Mouse (Mus musculus) liver, embryonic 15.5 days (tissue): ENCODE data around the gene Akap7. TPM values are rescaled to one million over a fixed set of nuclear protein-coding genes. Genes with fewer than 3 reads are reported as not detected.

ENCODE experiments used
- ATAC-seq: fragments of 200-750 bp; cut with Nextera tagmentation; 2 replicates; pipeline ENCODE4 v1.8.0; 2017; ENCODE audit warnings: moderate number of reproducible peaks, mild to moderate bottlenecking, moderate library complexity; ENCODE audit not compliant: insufficient read depth
- H3K27ac ChIP-seq: fragments of 300-500 bp; sonication (generic); replicated peaks from 2 replicates; pipeline ENCODE4 v1.5.1; 2015; ENCODE audit warnings: mild to moderate bottlenecking, inconsistent platforms
- H3K27me3 ChIP-seq: fragments of 300-500 bp; sonication (generic); 2 replicates; pipeline ENCODE4 v1.6.1; 2015; ENCODE audit warnings: mild to moderate bottlenecking, inconsistent platforms
- H3K36me3 ChIP-seq: fragments of 300-500 bp; sonication (generic); replicated peaks from 2 replicates; pipeline ENCODE4 v1.6.1; 2015; ENCODE audit warnings: moderate library complexity, mild to moderate bottlenecking, inconsistent platforms
- H3K4me1 ChIP-seq: fragments of 300-500 bp; sonication (generic); replicated peaks from 2 replicates; pipeline ENCODE4 v1.6.1; 2015; ENCODE audit warnings: inconsistent platforms
- H3K4me2 ChIP-seq: fragments of 300-500 bp; sonication (generic); 2 replicates; pipeline ENCODE4 v1.6.1; 2015; ENCODE audit warnings: moderate library complexity, mild to moderate bottlenecking, inconsistent platforms
- H3K4me3 ChIP-seq: fragments of 300-500 bp; sonication (generic); replicated peaks from 2 replicates; pipeline ENCODE4 v1.5.1; 2015; ENCODE audit warnings: mild to moderate bottlenecking, inconsistent platforms
- H3K9ac ChIP-seq: fragments of 300-500 bp; sonication (generic); 2 replicates; pipeline ENCODE4 v1.6.1; 2015; ENCODE audit warnings: moderate library complexity, mild to moderate bottlenecking, inconsistent platforms
- H3K9me3 ChIP-seq: fragments of 300-500 bp; sonication (generic); replicated peaks from 2 replicates; pipeline ENCODE4 v1.6.1; 2016; ENCODE audit warnings: inconsistent platforms
- WGBS: fragments of 180-500 bp; shearing (Covaris S2); methylation state at CpG from one replicate; pipeline ENCODE4 v1.1.7; 2015; ENCODE audit warnings: mixed read lengths; ENCODE audit not compliant: insufficient replicate concordance; 5-methylcytosine and 5-hydroxymethylcytosine counted together
- polyA plus RNA-seq: library from polyadenylated mRNA; unstranded; fragments of >200 nt; fragmentation: Nextera tagmentation; extraction: Ambion mirVana; gene quantifications from 2 replicates; pipeline ENCODE4 v1.2.1, GENCODE M21; 2015

Gene Akap7
- polyA plus RNA-seq, 1 experiment from 2014 or later = 22.2 TPM

DNA sequence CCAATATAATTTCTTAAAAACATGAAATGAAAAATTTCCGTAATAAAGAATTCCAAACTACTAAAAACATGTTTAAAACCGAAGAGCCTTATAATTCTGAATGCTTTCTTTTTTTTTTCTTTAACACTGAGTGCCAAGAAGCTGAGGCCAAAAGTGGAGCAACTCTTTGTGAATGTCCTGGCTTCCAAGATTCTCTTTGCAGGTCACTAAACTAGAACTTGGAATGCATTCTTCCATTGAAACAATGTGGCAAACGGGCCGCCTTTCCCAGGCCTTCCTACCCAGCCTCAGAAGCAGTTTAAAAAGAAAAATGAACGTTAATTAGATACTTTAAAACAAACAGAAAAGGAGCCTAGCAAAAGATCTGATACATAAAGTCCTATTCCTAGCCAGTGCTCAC lies 27.5 kb downstream of the Akap7 start:
- Histone ChIP-seq H3K9me3 (no peaks in the 10 kb centered on the region), H3K27me3 (no peaks in the 10 kb centered on the region), H3K4me3 (no peak overlapping the region), H3K27ac (no peak overlapping the region), H3K36me3 (peaks cover 37% of the 10 kb centered on the region), H3K4me1 (peaks cover 3% of the 10 kb centered on the region; the same call in 1 of the 2 replicates), H3K4me2 (no peak overlapping the region), H3K9ac (no peak overlapping the region)
- no peak for ATAC-seq
- WGBS = 75% methylated on average over 5 of the region's 5 CpGs

DNA sequence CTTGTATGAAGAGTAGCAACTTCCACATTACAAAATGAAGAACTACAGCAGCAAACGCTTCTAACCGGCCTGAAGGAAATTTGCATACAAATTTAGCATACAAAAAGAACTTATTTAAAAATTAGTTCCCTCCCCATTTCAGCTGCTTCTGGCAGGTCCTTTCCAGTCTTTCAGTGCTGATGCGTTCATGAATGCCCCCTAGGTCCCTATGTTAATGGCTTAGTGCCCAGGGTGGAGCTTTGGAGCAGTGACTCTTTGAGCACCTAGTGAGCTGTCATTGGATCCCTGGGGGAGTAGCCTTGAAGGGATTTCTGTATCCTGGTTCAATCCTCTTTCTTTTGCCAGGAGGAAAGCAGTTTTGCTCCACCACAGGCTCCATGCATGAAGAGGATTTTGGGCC lies 28.3 kb downstream of the Akap7 start:
- H3K4me2 ChIP-seq = no peak overlapping the region
- WGBS = 66% methylated on average over 3 of the region's 3 CpGs
- ATAC-seq = no peak

DNA sequence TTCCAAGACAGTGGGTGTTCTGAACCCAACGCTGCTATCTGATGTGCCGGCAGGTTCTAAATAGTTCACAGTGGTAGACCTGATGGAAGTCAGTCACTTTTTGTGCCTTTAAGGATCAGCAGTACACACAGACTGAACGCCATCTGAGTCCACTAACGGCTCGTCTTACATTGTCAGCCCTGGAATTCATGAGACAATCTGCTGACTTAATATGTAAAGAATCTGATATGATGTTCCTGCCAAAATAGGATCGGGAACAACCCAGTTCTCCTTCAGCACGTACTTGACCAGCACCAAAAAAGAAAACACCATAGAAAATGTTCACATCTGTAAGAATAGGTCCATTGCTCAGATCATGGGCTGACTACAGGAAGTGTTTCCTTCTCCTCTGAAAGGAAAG lies 32.2 kb downstream of the Akap7 start:
- no peak overlapping the region for H3K27ac ChIP-seq
- H3K36me3 ChIP-seq = peaks cover 13% of the 10 kb centered on the region
- H3K4me1 ChIP-seq = no peaks in the 10 kb centered on the region
- H3K4me2 ChIP-seq = no peak overlapping the region
- WGBS = 75% methylated on average over 7 of the region's 7 CpGs
- ATAC-seq = no peak
- H3K4me3 ChIP-seq = no peak overlapping the region
- no peak overlapping the region for H3K9ac ChIP-seq
- no peaks in the 10 kb centered on the region for H3K27me3 ChIP-seq
- H3K9me3 ChIP-seq = no peaks in the 10 kb centered on the region

More for the DNA sequence above, 28.3 kb downstream of the Akap7 start:
- Histone ChIP-seq H3K27ac (no peak overlapping the region), H3K4me3 (no peak overlapping the region), H3K36me3 (peaks cover 37% of the 10 kb centered on the region), H3K4me1 (no peaks in the 10 kb centered on the region), H3K9me3 (no peaks in the 10 kb centered on the region), H3K9ac (no peak overlapping the region), H3K27me3 (no peaks in the 10 kb centered on the region)

DNA sequence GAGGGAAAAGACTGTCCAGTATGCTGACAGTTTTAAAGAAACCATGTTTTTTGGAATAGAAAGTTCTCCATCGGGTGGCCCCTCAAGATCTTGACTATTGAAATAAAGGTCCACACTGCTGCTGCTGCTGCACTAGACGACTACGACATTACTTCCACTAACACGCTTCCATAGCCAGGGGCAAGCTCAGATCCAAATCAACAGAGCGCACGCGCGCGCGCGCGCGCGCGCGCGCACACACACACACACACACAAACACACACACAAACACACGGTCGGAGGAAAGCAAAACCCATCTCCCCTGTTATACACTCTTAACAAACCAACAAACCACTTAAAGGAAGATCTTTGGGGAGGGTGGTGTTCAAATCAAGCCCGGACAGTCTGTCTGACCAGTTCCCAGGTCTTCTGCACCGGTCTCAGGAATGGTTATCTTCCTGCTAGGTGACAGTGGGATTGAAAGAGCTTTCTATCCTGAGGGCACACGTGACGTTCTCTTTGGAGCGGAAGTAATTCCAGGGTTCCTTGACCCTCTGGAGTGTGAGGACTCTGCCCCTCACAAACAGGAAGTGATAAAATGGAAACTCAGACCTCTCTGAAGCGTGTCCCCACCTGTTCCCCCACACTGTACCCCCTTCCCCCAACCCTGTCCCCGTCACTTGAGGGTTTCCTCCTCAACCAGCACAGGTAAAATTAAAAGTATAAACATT lies 32.9 kb downstream of the Akap7 start:
- Histone ChIP-seq H3K27ac (no peak overlapping the region), H3K27me3 (no peaks in the 10 kb centered on the region), H3K36me3 (peaks cover 20% of the 10 kb centered on the region), H3K9ac (no peak overlapping the region), H3K4me2 (no peak overlapping the region), H3K4me1 (no peaks in the 10 kb centered on the region), H3K4me3 (no peak overlapping the region), H3K9me3 (no peaks in the 10 kb centered on the region)
- 80% methylated on average over 26 of the region's 26 CpGs for whole genome bisulfite sequencing
- no peak for ATAC-seq

DNA sequence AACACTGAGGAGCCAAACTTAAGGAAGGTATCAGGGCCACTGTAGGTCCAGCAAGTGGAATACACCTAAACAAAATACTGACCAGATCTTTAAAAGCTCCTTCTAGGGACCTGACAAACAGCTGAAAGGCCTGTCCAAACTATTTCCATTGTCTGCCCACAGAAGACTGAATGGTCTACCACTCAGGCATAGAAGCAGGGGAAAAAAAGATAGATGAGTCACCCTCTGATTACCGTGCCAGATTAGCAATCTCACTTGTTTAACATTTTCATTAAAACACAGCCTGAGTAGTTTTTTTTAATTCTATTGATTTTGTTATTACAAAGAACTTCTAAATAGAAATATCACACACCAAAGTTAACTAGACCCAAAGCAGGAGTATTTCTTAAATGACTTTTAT lies 33.9 kb downstream of the Akap7 start:
- Histone ChIP-seq H3K27ac (no peak overlapping the region), H3K4me2 (no peak overlapping the region), H3K9me3 (no peaks in the 10 kb centered on the region), H3K36me3 (peaks cover 21% of the 10 kb centered on the region), H3K4me3 (no peak overlapping the region), H3K4me1 (0 out of 2 replicates have a peak, but pooled peaks cover 2% of the 10 kb centered on the region), H3K9ac (no peak overlapping the region), H3K27me3 (no peaks in the 10 kb centered on the region)
- ATAC-seq = no peak
- 64% methylated on average over 1 of the region's 1 CpGs for WGBS

DNA sequence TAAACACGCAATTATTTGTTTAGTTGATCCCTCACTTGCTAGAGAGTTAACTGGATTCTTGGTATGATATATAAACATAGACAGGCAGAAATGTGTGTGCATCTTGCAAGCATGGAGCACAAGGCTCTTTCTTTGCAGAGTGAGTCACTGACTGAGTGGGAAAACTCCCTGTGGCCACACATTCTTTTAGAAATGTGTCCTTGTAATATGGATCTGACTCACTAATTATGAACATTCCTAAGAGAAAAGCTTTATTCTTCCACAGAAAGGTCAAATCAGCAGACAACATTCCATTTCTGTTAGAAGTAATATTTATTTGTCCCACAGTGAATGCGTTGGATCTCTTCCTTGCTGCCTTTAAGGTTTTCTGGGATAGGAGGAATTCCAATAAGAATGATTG lies 35.9 kb downstream of the Akap7 start:
- Histone ChIP-seq H3K4me2 (no peak overlapping the region), H3K9ac (no peak overlapping the region), H3K9me3 (no peaks in the 10 kb centered on the region), H3K36me3 (peaks cover 25% of the 10 kb centered on the region), H3K4me1 (0 out of 2 replicates have a peak, but pooled peaks cover 2% of the 10 kb centered on the region), H3K27ac (no peak overlapping the region), H3K4me3 (no peak overlapping the region), H3K27me3 (no peaks in the 10 kb centered on the region)
- no peak for ATAC-seq
- 87% methylated on average over 2 of the region's 2 CpGs for whole genome bisulfite sequencing

DNA sequence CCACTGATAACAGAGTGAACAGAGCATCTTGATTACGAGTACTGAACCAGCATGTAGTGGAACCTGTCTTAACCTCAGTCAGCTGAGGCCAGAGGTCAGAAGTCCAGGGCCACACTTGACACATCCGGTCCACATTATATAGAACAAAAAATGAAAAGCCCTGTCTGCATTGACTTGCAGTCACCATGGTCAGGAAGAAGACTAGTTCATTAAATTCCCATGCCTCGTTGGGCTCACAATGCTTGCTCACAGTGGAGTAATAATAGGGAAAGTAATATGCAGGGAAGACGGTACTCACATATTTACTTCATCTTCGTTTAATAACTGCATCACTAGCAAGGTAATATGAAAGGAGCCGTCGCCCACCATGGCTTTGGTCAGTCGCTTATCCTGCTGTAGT lies 36.5 kb downstream of the Akap7 start:
- Histone ChIP-seq H3K27ac (no peak overlapping the region), H3K9ac (no peak overlapping the region), H3K9me3 (no peaks in the 10 kb centered on the region), H3K4me3 (no peak overlapping the region), H3K36me3 (peaks cover 28% of the 10 kb centered on the region), H3K27me3 (no peaks in the 10 kb centered on the region), H3K4me1 (0 out of 2 replicates have a peak, but pooled peaks cover 2% of the 10 kb centered on the region), H3K4me2 (no peak overlapping the region)
- no peak for ATAC-seq
- WGBS = 85% methylated on average over 8 of the region's 8 CpGs

DNA sequence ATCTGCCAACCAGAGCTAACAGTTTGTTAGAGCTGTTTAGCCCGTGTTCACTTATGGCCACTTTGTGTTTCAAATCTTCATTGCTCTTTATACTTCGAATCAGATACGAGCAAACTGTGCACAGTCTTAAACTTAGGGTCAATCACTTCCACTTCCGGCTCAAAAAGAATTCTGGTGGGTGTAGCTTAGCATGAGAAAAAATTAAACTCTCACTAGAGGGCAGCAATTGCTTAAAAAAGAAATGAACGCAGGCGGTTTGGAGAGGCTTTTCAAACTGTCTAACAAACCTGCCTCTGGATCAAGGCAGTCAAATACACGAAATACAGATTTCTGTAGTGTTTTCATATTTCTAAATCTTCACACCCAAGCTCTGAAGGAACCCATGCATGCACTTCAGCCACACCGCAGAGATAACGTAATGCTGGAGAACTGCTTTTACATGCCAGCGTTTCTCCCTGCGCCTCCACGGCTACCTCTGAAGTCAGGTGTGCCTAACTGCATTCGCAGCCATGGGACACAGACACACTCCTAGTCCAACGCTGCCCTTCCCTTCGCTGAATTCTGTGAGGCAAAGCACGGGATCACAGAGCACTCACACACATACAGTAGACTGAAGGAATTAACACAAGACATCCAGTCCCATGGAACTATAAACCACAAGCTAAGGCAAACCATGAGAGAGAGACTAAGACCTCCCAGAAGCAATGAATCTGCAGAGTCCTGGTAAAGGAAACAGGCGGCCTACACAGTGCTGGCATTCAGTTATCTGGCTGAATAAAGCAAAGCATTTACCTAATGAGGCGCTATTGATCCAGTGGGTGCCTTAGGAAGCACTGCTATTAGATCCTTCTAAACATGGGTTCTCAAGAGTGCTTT lies 39.0 kb downstream of the Akap7 start:
- Histone ChIP-seq H3K4me3 (no peak overlapping the region), H3K9ac (no peak overlapping the region), H3K27ac (no peak overlapping the region), H3K36me3 (peaks cover 44% of the 10 kb centered on the region), H3K27me3 (no peaks in the 10 kb centered on the region), H3K4me2 (no peak overlapping the region), H3K9me3 (no peaks in the 10 kb centered on the region), H3K4me1 (0 out of 2 replicates have a peak, but pooled peaks cover 2% of the 10 kb centered on the region)
- no peak for ATAC-seq
- WGBS = 48% methylated on average over 18 of the region's 18 CpGs

DNA sequence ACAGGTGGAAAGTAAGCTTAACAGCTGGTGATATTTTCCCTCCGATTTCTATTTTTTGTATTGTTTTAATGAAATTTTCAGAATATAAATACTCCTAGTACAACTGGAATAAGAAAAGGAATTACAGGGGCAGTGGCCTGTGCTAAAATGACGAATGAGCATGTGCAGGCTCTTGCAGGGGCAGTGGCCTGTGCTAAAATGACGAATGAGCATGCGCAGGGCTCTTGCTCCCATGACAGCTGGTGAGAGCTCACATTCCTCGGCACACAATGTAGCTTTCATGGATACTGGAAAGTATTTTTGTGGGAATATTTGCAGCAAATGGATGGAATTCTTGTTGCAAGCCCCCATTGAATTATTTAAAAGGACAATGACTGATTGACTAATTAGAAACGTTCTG lies 46.5 kb downstream of the Akap7 start:
- peaks cover 29% of the 10 kb centered on the region for H3K36me3 ChIP-seq
- 77% methylated on average over 6 of the region's 6 CpGs for WGBS
- no peak for ATAC-seq
- no peaks in the 10 kb centered on the region for H3K9me3 ChIP-seq
- no peak overlapping the region for H3K27ac ChIP-seq
- H3K4me1 ChIP-seq = peaks cover 15% of the 10 kb centered on the region
- no peaks in the 10 kb centered on the region for H3K27me3 ChIP-seq
- no peak overlapping the region for H3K9ac ChIP-seq
- H3K4me3 ChIP-seq = no peak overlapping the region
- no peak overlapping the region for H3K4me2 ChIP-seq

DNA sequence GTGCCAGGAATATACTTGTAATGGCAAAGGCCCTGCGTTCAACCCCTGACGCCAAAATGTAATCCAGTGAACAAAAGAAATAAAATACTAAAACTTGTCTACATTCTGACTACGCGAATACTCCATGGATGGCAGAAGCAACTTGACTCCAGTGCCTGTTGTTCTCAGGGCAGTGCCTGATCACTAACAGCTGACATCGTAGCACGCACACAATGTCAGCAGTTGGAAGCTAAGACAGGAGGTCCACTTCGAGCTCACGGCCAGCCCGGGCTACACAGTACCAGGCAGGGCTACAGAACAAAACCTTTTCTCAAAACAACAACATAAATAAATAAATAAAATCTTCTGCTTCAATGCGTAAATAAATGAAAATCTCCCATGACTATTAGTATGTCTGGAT lies 46.9 kb downstream of the Akap7 start:
- Histone ChIP-seq H3K4me3 (no peak overlapping the region), H3K4me2 (no peak overlapping the region), H3K9ac (no peak overlapping the region), H3K9me3 (no peaks in the 10 kb centered on the region), H3K27ac (no peak overlapping the region), H3K27me3 (no peaks in the 10 kb centered on the region), H3K4me1 (peaks cover 19% of the 10 kb centered on the region), H3K36me3 (peaks cover 30% of the 10 kb centered on the region)
- WGBS = 90% methylated on average over 10 of the region's 10 CpGs
- no peak for ATAC-seq

DNA sequence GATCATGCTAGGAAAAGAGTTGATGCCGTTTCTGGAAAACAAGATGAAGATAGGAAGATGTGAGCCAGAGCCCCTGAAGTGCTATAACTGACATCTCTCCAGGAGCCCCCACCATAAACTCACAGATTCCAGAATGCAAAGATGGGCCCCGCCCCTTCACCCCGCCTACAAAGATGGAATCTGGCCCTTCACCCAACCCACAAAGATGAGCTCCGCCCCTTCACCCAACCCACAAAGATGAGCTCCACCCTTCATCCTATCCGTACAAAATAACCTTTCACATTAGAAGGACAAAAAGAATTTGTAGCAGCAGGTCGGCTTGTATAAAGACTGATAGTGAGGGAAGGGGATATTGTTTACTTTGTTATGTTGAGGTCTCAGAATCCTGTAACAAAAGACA lies 49.5 kb downstream of the Akap7 start:
- Histone ChIP-seq H3K27ac (no peak overlapping the region), H3K4me1 (peaks cover 44% of the 10 kb centered on the region), H3K27me3 (no peaks in the 10 kb centered on the region), H3K4me3 (no peak overlapping the region), H3K4me2 (no peak overlapping the region), H3K36me3 (peaks cover 18% of the 10 kb centered on the region; the same call in 1 of the 2 replicates), H3K9me3 (no peaks in the 10 kb centered on the region), H3K9ac (no peak overlapping the region)
- no peak for ATAC-seq
- WGBS = 58% methylated on average over 6 of the region's 6 CpGs
